Mouse (Mus musculus) heart, embryonic 10.5 days (tissue): Measurements from ENCODE around the gene Ckap2. TPM values are rescaled to one million over a fixed set of nuclear protein-coding genes. Genes with fewer than 3 reads are reported as not detected.

ENCODE experiments used
- DNase-seq: peaks from one replicate; pipeline ENCODE4 v3.0.0-alpha.2; 2017; ENCODE audit warnings: low spot score
- H3K27ac ChIP-seq: fragments of 300-500 bp; sonication (generic); 2 replicates; pipeline ENCODE4 v1.5.1; 2016; ENCODE audit warnings: mild to moderate bottlenecking
- H3K27me3 ChIP-seq: fragments of 300-500 bp; sonication (generic); 2 replicates; pipeline ENCODE4 v1.6.1; 2016; ENCODE audit warnings: mild to moderate bottlenecking; ENCODE audit not compliant: poor library complexity, insufficient read depth, severe bottlenecking
- H3K36me3 ChIP-seq: fragments of 300-500 bp; sonication (generic); 2 replicates; pipeline ENCODE4 v1.6.1; 2016; ENCODE audit warnings: mild to moderate bottlenecking, moderate library complexity
- H3K4me1 ChIP-seq: fragments of 300-500 bp; sonication (generic); 2 replicates; pipeline ENCODE4 v1.6.1; 2016; ENCODE audit warnings: mild to moderate bottlenecking
- H3K4me3 ChIP-seq: fragments of 300-500 bp; sonication (generic); 2 replicates; pipeline ENCODE4 v1.5.1; 2016; ENCODE audit warnings: mild to moderate bottlenecking, moderate library complexity
- H3K9me3 ChIP-seq: fragments of 300-500 bp; sonication (generic); 2 replicates; pipeline ENCODE4 v1.6.1; 2016; ENCODE audit warnings: mild to moderate bottlenecking, moderate library complexity
- WGBS: fragments of 180-500 bp; shearing (Covaris S2); methylation state at CpG from one replicate; pipeline ENCODE4 v1.1.7; 2016; 5-methylcytosine and 5-hydroxymethylcytosine counted together
- polyA plus RNA-seq: library from polyadenylated mRNA; unstranded; fragments of >200 nt; fragmentation: Nextera tagmentation; extraction: Ambion mirVana; gene quantifications from 2 replicates; pipeline ENCODE4 v1.2.1, GENCODE M21; 2016

Gene Ckap2
- polyA plus RNA-seq = 37.4 and 38.9 TPM in 2 replicates

- 3% methylated on average over 63 of the region's 63 CpGs for WGBS
- no peaks in the 10 kb centered on the region for H3K27me3 ChIP-seq
Measured at GRCm38 (mm10) chr8:22185431-22186397, at the start of gene Ckap2. TSS of gene Ckap2 (minus strand) at chr8:22185819.

GRCm38 (mm10) chr8:22228621-22229020 lies 43.0 kb upstream of the Ckap2 start:
- H3K9me3 ChIP-seq = no peaks in the 10 kb centered on the region
- DNase-seq = no peak
- H3K27ac ChIP-seq = peak overlapping the region; percentile 3; the same call in 1 of the 2 replicates
- H3K4me1 ChIP-seq = peaks cover 4% of the 10 kb centered on the region; the same call in 1 of the 2 replicates
- 34% methylated on average over 7 of the region's 7 CpGs for WGBS
- H3K36me3 ChIP-seq = no peaks in the 10 kb centered on the region
- peak overlapping the region; percentile 73 for H3K4me3 ChIP-seq
- peaks cover 9% of the 10 kb centered on the region; the same call in 1 of the 2 replicates for H3K27me3 ChIP-seq

More at GRCm38 (mm10) chr8:22185431-22186397, at the start of gene Ckap2:
- Histone ChIP-seq H3K4me1 (peaks cover 10% of the 10 kb centered on the region), H3K36me3 (no peaks in the 10 kb centered on the region), H3K9me3 (no peaks in the 10 kb centered on the region), H3K27ac (peak within 1 kb of the TSS; percentile 97), H3K4me3 (peak within 1 kb of the TSS; percentile 90)
- peak; percentile 97 for DNase-seq

GRCm38 (mm10) chr8:22227061-22227877 lies 41.6 kb upstream of the Ckap2 start, which contains the start of gene Thsd1:
TSS of gene Thsd1 (plus strand) at chr8:22227313.
- no peaks in the 10 kb centered on the region for H3K9me3 ChIP-seq
- H3K27me3 ChIP-seq = peaks cover 9% of the 10 kb centered on the region; the same call in 1 of the 2 replicates
- H3K36me3 ChIP-seq = peaks cover 10% of the 10 kb centered on the region
- DNase-seq = peak; percentile 85
- peak within 1 kb of the TSS; percentile 73 for H3K4me3 ChIP-seq
- H3K27ac ChIP-seq = peak within 1 kb of the TSS; percentile 77
- under 1% methylated on average over 39 of the region's 39 CpGs for WGBS
- peaks cover 4% of the 10 kb centered on the region; the same call in 1 of the 2 replicates for H3K4me1 ChIP-seq

GRCm38 (mm10) chr8:22226361-22226760 lies 40.7 kb upstream of the Ckap2 start:
- H3K4me3 ChIP-seq = no peak overlapping the region; the same call in 1 of the 2 replicates
- no peak overlapping the region for H3K27ac ChIP-seq
- no peak for DNase-seq

GRCm38 (mm10) chr8:22214826-22215225 lies 29.2 kb upstream of the Ckap2 start:
- 91% methylated on average over 10 of the region's 10 CpGs for WGBS
- peaks cover 79% of the 10 kb centered on the region for H3K36me3 ChIP-seq
- no peaks in the 10 kb centered on the region for H3K9me3 ChIP-seq
- H3K4me3 ChIP-seq = no peak overlapping the region
- no peaks in the 10 kb centered on the region for H3K27me3 ChIP-seq
- no peak overlapping the region for H3K27ac ChIP-seq
- DNase-seq = no peak
- no peaks in the 10 kb centered on the region for H3K4me1 ChIP-seq

More at GRCm38 (mm10) chr8:22226361-22226760, 40.7 kb upstream of the Ckap2 start:
- Histone ChIP-seq H3K36me3 (peaks cover 15% of the 10 kb centered on the region), H3K4me1 (peaks cover 4% of the 10 kb centered on the region; the same call in 1 of the 2 replicates), H3K9me3 (no peaks in the 10 kb centered on the region), H3K27me3 (peaks cover 9% of the 10 kb centered on the region; the same call in 1 of the 2 replicates)
- 55% methylated on average over 8 of the region's 8 CpGs for WGBS

GRCm38 (mm10) chr8:22209012-22209411 lies 23.4 kb upstream of the Ckap2 start:
- DNase-seq = peak; percentile 80
- Histone ChIP-seq H3K27me3 (no peaks in the 10 kb centered on the region), H3K4me1 (peaks cover 13% of the 10 kb centered on the region), H3K36me3 (peaks cover 47% of the 10 kb centered on the region), H3K27ac (peak overlapping the region; percentile 44; the same call in 1 of the 2 replicates), H3K4me3 (no peak overlapping the region), H3K9me3 (no peaks in the 10 kb centered on the region)
- 18% methylated on average over 5 of the region's 5 CpGs for WGBS

GRCm38 (mm10) chr8:22207535-22207934 lies 21.9 kb upstream of the Ckap2 start:
- 71% methylated on average over 4 of the region's 4 CpGs for WGBS
- Histone ChIP-seq H3K4me3 (no peak overlapping the region), H3K27ac (no peak overlapping the region), H3K36me3 (peaks cover 41% of the 10 kb centered on the region), H3K4me1 (peaks cover 13% of the 10 kb centered on the region), H3K27me3 (no peaks in the 10 kb centered on the region), H3K9me3 (no peaks in the 10 kb centered on the region)
- no peak for DNase-seq

- Histone ChIP-seq H3K4me1 (peaks cover 5% of the 10 kb centered on the region; the same call in 1 of the 2 replicates), H3K27ac (no peak overlapping the region), H3K36me3 (peaks cover 32% of the 10 kb centered on the region), H3K27me3 (no peaks in the 10 kb centered on the region), H3K4me3 (no peak overlapping the region), H3K9me3 (no peaks in the 10 kb centered on the region)
- 97% methylated on average over 8 of the region's 8 CpGs for WGBS
- peak; percentile 68 for DNase-seq
Measured at GRCm38 (mm10) chr8:22199481-22199880, 13.9 kb upstream of the Ckap2 start.

GRCm38 (mm10) chr8:22197914-22198313 lies 12.3 kb upstream of the Ckap2 start:
- Histone ChIP-seq H3K4me1 (peaks cover 12% of the 10 kb centered on the region), H3K9me3 (no peaks in the 10 kb centered on the region), H3K27ac (no peak overlapping the region), H3K27me3 (no peaks in the 10 kb centered on the region), H3K36me3 (peaks cover 32% of the 10 kb centered on the region), H3K4me3 (no peak overlapping the region)
- no peak for DNase-seq
- 92% methylated on average over 6 of the region's 6 CpGs for WGBS

GRCm38 (mm10) chr8:22193432-22194010 lies 7.9 kb upstream of the Ckap2 start:
- 13% methylated on average over 12 of the region's 12 CpGs for WGBS
- Histone ChIP-seq H3K27ac (peak overlapping the region; percentile 98), H3K36me3 (peaks cover 5% of the 10 kb centered on the region; the same call in 1 of the 2 replicates), H3K4me3 (peak overlapping the region; percentile 87), H3K4me1 (peaks cover 12% of the 10 kb centered on the region), H3K9me3 (no peaks in the 10 kb centered on the region), H3K27me3 (no peaks in the 10 kb centered on the region)
- DNase-seq = no peak

- DNase-seq = peak; percentile 92
- Histone ChIP-seq H3K27ac (peak within 1 kb of the TSS; percentile 98), H3K36me3 (peaks cover 2% of the 10 kb centered on the region; the same call in 1 of the 2 replicates), H3K27me3 (no peaks in the 10 kb centered on the region), H3K4me1 (peaks cover 12% of the 10 kb centered on the region), H3K4me3 (peak within 1 kb of the TSS; percentile 87), H3K9me3 (no peaks in the 10 kb centered on the region)
- under 1% methylated on average over 73 of the region's 73 CpGs for WGBS
Measured at GRCm38 (mm10) chr8:22192660-22193431, 7.2 kb upstream of the Ckap2 start, which contains the start of gene Vps36. TSS of gene Vps36 (plus strand) at chr8:22192809.
